8 mouse cellular contexts compared by ENCODE assay signal in the genomic region with DNA sequence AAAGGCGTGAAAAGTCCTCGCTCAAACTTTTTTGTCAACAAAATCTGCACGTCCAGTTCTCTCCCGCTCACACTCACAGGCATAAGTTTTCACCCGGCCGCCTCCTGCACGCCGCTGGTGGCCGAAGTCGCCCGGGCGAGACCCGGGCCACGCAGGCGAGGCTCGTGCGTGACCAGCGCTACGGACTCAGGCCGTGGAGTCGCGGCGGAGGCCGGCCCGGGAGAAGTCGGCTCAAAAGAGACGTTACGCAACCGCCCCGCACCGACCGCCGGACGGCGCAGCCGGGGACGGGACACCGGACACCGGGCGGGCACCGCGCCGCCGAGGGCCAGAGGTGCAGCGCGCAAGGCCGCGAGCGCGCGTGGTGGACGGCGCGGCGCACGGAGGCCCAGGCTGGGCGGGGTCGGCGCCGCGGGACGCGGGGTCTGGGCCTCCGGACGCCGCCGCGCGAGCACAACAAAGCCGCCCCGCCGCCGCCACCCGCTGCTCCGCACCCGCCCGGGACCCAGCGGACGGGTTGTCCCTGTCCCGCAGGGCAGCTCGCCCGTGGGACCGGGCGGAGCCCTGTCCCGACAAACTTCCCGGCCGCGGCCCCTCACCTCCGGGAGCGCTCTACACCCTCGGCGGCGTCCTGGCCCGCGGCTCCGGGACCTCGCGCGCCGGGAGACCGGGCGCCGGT. TPM values are rescaled to one million over a fixed set of nuclear protein-coding genes. Genes with fewer than 3 reads are reported as not detected.
DNase-seq lines count a peak whose midpoint lies in the region; ATAC-seq and TF ChIP-seq lines count a peak whose summit lies in the region.

No protein-coding gene starts in this region.

- peak overlapping the region; percentile 54 for H3K4me2 ChIP-seq in embryonic facial prominence, embryonic 12.5 days (replicated peaks)
- peak overlapping the region; percentile 93 for H3K4me2 ChIP-seq in neural tube, embryonic 14.5 days (ENCODE audit: low read depth, low read length)

- WGBS in embryonic facial prominence, embryonic 12.5 days, result under 1% methylated on average over 99 of the region's 103 CpGs
- under 1% methylated on average over 103 of the region's 103 CpGs for WGBS in heart, embryonic 10.5 days
- under 1% methylated on average over 103 of the region's 103 CpGs for WGBS in lung, adult 2 months
- under 1% methylated on average over 71 of the region's 103 CpGs for WGBS in neural tube, embryonic 14.5 days

- peak overlapping the region; percentile 94 for H3K9ac ChIP-seq in embryonic facial prominence, embryonic 12.5 days
- H3K9ac ChIP-seq in neural tube, embryonic 14.5 days (replicated peaks; ENCODE audit: low read depth, low read length), result peak overlapping the region; percentile 80

- no peaks in the 10 kb centered on the region for H3K27me3 ChIP-seq in embryonic facial prominence, embryonic 12.5 days
- no peaks in the 10 kb centered on the region for H3K27me3 ChIP-seq in heart, embryonic 10.5 days (ENCODE audit: insufficient read depth, poor library complexity, severe bottlenecking)
- H3K27me3 ChIP-seq in neural tube, embryonic 14.5 days (ENCODE audit: control insufficient read depth, insufficient read depth, low read length), result no peaks in the 10 kb centered on the region

- H3K36me3 ChIP-seq in embryonic facial prominence, embryonic 12.5 days, result no peaks in the 10 kb centered on the region
- no peaks in the 10 kb centered on the region for H3K36me3 ChIP-seq in heart, embryonic 10.5 days
- no peaks in the 10 kb centered on the region for H3K36me3 ChIP-seq in neural tube, embryonic 14.5 days (ENCODE audit: control insufficient read depth, insufficient read depth, low read length)

- no peaks in the 10 kb centered on the region for H3K9me3 ChIP-seq in embryonic facial prominence, embryonic 12.5 days
- no peaks in the 10 kb centered on the region for H3K9me3 ChIP-seq in heart, embryonic 10.5 days
- H3K9me3 ChIP-seq in neural tube, embryonic 14.5 days (ENCODE audit: control insufficient read depth, low read length), result no peaks in the 10 kb centered on the region

- peak overlapping the region; percentile 88 for H3K27ac ChIP-seq in embryonic facial prominence, embryonic 12.5 days
- peak overlapping the region; percentile 99 for H3K27ac ChIP-seq in heart, embryonic 10.5 days
- H3K27ac ChIP-seq in neural tube, embryonic 14.5 days (ENCODE audit: low read depth, low read length), result peak overlapping the region; percentile 72

- peak; percentile 59 for DNase-seq in A20 (ENCODE audit: low read depth, low spot score)
- peak; percentile 75 for DNase-seq in adrenal gland, postnatal 10 days
- peak; percentile 80 for DNase-seq in heart, embryonic 10.5 days (ENCODE audit: low spot score)
- peak; percentile 62 for DNase-seq in kidney, adult 9 months
- peak; percentile 78 for DNase-seq in lung, adult 2 months
- DNase-seq in thymus, postnatal 36 days, result peak; percentile 35 to 61

- ATAC-seq in embryonic facial prominence, embryonic 12.5 days (ENCODE audit: insufficient number of reproducible peaks, insufficient read depth, low FRiP score, low TSS enrichment), result peak; percentile 70
- ATAC-seq in neural tube, embryonic 14.5 days (ENCODE audit: low read depth), result peak; percentile 68

- TF ChIP-seq POLR2A in lung, adult 2 months (IDR thresholded peaks at IDR 0.05; ENCODE audit: borderline replicate concordance, extremely low read depth, low read depth, low read length), result no peak

- H3K4me3 ChIP-seq in embryonic facial prominence, embryonic 12.5 days, result peak overlapping the region; percentile 95
- H3K4me3 ChIP-seq in heart, embryonic 10.5 days, result peak overlapping the region; percentile 91
- peak overlapping the region; percentile 70 for H3K4me3 ChIP-seq in lung, adult 2 months (replicated peaks; ENCODE audit: extremely low read depth, low read depth, low read length)
- peak overlapping the region; percentile 92 for H3K4me3 ChIP-seq in neural tube, embryonic 14.5 days (ENCODE audit: low read depth, low read length)

- no peak for TF ChIP-seq CTCF in lung, adult 2 months (IDR thresholded peaks at IDR 0.05; ENCODE audit: insufficient read depth, low read length)

- peaks cover 24% of the 10 kb centered on the region for H3K4me1 ChIP-seq in embryonic facial prominence, embryonic 12.5 days
- peaks cover 52% of the 10 kb centered on the region for H3K4me1 ChIP-seq in heart, embryonic 10.5 days
- H3K4me1 ChIP-seq in lung, adult 2 months (ENCODE audit: control insufficient read depth, insufficient read depth, low read length), result peaks cover 28% of the 10 kb centered on the region
- peaks cover 13% of the 10 kb centered on the region; the same call in 1 of the 2 replicates for H3K4me1 ChIP-seq in neural tube, embryonic 14.5 days (ENCODE audit: control insufficient read depth, insufficient read depth, low read length)

RNA-seq across cellular contexts. Expression of a gene that starts 0.5 kb away (rescaled TPM):
- 1 to 10 TPM in 1 of 2 experiments, under 1 TPM in 1; 0.94 to 3.9 TPM for total RNA-seq in adrenal gland, postnatal 10 days (2021)
- polyA plus RNA-seq in embryonic facial prominence, embryonic 12.5 days (2016; fragmentation: Nextera tagmentation; extraction: Ambion mirVana), result not detected in 2 replicates
- not detected in 2 replicates for polyA plus RNA-seq in heart, embryonic 10.5 days (2016; fragmentation: Nextera tagmentation; extraction: Ambion mirVana)
- 2.2 TPM in 1 of 2 replicates, not detected in the other for polyA plus RNA-seq in lung, adult 2 months (2012; rRNA removed)
- not detected in 2 replicates for polyA plus RNA-seq in neural tube, embryonic 14.5 days (2014; fragmentation: Nextera tagmentation; extraction: Ambion mirVana)

RNA-seq across cellular contexts. Expression of a gene that starts 12.8 kb away (rescaled TPM):
- total RNA-seq in adrenal gland, postnatal 10 days (2021), result 10 to 100 TPM; 33.6 to 34.4 TPM
- polyA plus RNA-seq in embryonic facial prominence, embryonic 12.5 days (2016; fragmentation: Nextera tagmentation; extraction: Ambion mirVana), result 25.4 and 26.3 TPM in 2 replicates
- 19.6 and 25.0 TPM in 2 replicates for polyA plus RNA-seq in heart, embryonic 10.5 days (2016; fragmentation: Nextera tagmentation; extraction: Ambion mirVana)
- 85.5 and 111 TPM in 2 replicates for polyA plus RNA-seq in lung, adult 2 months (2012; rRNA removed)
- polyA plus RNA-seq in neural tube, embryonic 14.5 days (2014; fragmentation: Nextera tagmentation; extraction: Ambion mirVana), result 5.0 and 9.7 TPM in 2 replicates

RNA-seq across cellular contexts. Expression of a gene that starts 52.5 kb away (rescaled TPM):
- total RNA-seq in adrenal gland, postnatal 10 days (2021), result 10 to 100 TPM; 55.4 to 75.9 TPM
- 27.8 and 39.3 TPM in 2 replicates for polyA plus RNA-seq in embryonic facial prominence, embryonic 12.5 days (2016; fragmentation: Nextera tagmentation; extraction: Ambion mirVana)
- 19.8 and 24.1 TPM in 2 replicates for polyA plus RNA-seq in heart, embryonic 10.5 days (2016; fragmentation: Nextera tagmentation; extraction: Ambion mirVana)
- 5.2 and 5.3 TPM in 2 replicates for polyA plus RNA-seq in lung, adult 2 months (2012; rRNA removed)
- 21.5 and 28.5 TPM in 2 replicates for polyA plus RNA-seq in neural tube, embryonic 14.5 days (2014; fragmentation: Nextera tagmentation; extraction: Ambion mirVana)

Comparison
In these comparisons a context has a peak if more than half of its experiments do, and no peak if none do; other contexts are left out.
1. Peak in every context shown above with its lines: DNase-seq, ATAC-seq, H3K4me3 ChIP-seq and H3K27ac ChIP-seq.